Mouse (Mus musculus) cerebellum, adult 11 months (tissue): ENCODE measurements at regions not wholly inside any gene's neighbourhood (a gene's known extent, or its start where the extent isn't known, plus 50 kb on each side); places are given as distances from the start of the nearest gene placed in this dataset.

Experiments
- DNase-seq: peaks from one replicate; pipeline ENCODE4 v3.0.0; 2022

DNA sequence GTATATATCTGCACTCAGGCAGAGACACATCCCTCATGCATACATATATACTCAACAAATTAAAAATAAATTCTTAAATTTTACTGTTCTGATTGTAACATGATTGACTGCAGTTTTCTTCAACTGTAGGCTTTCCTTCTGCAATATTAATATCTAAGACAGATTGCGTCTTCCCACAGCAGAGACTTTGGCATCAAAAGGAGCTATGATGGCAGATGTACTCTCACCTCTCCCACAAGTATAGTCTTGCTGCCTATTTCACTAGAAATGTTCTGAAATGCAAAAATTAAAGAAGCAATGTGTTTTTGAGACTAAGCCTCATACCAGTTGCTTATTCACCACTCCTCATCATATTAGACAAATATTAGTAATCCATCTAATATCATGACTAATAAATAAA lies 356.5 kb downstream of the Dnah5 start:
- no peak for DNase-seq

DNA sequence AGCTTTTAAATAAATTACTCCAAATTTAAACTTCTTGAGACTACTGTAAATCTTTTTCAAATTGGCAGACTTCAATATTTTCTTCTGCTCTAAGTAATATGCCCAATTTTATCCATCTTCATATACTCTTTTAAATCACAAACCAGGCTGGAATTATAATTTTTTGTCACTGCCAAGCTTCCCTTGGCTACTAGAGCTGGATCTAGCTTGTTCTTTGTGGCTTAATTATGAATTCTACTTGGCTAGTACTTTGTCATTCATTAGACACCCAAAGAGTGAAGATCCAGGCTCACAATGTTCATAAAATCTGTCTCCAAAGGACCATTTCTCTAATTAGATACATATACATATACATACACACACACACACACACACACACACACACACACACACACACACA lies 391.7 kb downstream of the Dnah5 start:
- no peak for DNase-seq

DNA sequence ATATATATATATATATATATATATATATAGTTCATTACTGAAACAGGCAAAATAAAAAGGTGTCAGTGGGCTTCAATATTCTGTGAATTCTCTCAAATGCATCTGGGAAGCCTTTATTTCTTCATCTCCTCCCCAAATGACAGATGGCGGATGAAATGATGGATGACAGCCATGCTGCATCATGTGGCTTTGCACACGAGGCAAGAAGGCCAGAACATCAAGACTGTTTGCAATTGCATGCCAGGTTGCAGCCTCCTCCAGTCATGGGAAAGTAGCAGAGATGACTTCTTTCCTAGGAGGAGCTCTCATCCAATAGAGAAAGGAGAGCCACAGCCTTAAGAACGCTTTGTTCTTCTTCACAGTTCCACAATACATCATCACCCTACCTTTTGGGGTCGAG lies 392.2 kb downstream of the Dnah5 start:
- DNase-seq = no peak

DNA sequence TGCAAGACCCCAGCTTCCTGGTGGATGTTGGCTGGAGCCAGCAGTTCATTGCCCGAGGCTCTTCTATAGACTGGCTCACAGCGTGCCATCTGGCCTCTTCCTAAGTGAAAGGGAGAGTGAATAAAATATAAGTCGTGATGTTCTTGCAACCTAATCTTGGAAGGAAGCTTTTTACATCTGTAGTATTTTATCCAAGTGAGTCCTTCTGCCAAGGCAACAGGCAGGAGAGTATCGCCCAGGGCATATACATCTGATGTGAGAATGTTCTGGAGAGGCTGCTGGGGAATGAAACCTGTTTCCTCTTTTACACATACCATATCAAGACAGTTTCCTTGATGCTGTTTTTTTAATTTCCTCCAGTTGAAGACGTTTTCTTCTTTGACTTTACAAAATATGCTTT lies 396.6 kb downstream of the Dnah5 start:
- no peak for DNase-seq

DNA sequence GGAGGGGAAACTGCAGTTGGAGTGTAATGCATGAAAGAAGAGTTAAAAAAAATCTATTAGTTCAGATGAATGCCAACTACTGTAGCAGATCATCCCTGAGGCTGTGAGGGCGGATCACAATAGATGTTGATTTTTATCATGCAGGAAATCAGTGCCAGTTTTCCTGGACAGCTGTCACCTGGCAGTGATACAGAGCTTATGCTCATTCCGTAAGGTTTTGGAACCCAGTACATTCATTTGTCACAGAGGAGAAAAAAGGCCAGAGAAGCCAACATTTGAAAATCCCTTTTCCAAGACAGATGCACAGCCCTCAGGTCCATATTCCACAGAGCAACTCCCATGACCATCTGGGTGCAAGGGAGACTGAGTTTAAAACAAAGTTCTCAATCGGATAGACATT lies 412.1 kb downstream of the Dnah5 start:
- DNase-seq = peak; percentile 3

DNA sequence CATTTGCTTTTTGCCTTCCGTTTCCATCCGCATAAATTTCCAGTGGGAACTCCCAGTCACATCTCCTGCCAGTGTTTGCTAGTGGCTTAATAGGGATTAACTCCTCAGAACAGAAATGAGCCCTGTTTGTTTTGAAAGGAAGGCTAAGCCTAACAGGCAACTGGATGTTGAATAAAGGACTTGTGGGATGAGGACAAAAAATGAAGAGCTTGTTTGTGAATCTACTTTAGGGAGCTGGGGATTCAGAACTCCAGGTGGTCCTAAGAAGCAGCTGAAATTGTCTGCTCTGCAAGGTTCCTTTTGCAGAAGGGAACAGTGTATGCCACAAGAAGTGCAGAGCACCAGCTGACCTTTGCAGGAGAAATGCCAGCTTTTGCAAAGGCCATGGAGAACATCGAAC lies 436.8 kb downstream of the Dnah5 start:
- DNase-seq = no peak

DNA sequence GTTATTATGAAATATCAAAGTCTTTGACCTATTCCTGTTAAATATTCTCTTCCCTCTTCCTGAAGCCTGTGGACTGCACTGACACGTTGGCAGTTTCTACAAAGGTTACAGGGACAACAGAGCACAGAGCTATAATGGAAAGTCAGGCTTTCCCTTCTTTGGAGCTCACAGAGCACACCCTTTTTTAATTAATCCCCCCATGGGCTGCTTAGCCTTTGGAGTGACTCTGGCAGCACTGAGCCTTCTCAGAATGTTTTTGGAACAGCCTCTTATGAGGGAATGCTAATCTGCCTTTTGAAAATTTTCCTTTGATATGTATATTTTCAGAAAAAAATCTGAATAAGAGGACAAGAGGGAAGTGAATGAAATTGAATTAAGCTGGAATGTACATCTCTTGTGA lies 441.6 kb downstream of the Dnah5 start:
- DNase-seq = no peak

DNA sequence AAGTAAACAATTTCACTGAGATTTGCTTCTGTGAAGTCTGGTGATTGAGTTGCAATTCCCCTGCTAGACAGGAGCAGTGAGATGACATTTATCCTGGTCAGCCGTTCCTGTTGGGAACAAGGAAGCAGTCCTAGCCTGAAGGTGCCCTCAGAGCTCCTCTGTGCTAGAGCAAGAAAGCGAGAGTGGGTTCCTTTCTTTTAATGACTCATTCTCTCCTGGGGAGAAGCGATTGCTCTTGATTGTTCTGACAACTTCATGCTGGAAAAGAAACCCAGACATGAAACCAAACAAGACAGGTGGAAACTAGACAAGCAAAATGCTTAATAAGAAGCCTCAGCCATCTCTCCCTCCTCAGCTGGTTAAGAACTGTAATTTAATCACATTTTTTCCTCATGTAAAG lies 450.4 kb downstream of the Dnah5 start:
- DNase-seq = no peak

DNA sequence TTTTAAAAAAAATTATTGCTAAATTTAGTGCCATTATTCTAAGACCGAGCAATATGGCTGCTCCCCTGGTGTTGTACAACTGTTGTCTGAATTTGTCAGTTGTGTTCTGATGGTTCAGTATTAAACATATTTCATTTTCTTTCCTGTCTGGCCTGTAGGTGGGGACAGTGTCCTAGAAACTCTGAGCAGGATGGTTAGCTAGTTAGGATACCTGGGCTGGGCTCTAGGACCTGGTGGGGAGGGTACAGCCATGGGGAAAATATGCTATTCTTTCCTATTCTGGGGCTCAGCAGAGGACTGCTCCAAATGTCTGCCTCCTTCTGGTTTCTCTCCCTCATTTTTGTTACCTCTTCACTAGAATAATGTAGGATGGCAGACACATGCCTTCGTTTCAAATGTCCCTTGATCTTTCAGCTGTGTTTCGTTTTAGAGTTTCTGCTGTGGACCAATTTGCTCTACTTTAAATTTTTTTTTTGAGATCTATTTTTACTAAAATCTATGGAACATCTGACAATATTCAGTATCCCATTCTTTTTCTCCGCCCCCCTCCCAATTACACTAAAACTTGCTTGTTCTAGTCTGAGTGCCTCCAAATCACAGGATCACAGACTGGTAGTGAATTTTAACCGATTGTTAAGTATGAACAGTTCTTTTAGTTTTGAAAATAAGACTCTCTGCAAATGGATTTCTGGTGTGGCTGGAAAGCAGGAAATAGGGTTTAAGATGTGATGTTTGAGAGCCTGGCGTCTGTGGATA lies 460.5 kb downstream of the Dnah5 start:
- no peak for DNase-seq
